Mouse (Mus musculus) CH12.LX (cell line): ENCODE results near the gene 4930402H24Rik.
A peak's percentile ranks its signal among the peaks of the same experiment; 100 is the strongest.

Experiments
- CTCF ChIP-seq, 2 experiments: IDR thresholded peaks in 1 of 2; conservative IDR thresholded peaks in 1 of 2; 2 replicates each; pipeline ENCODE4 v1.5.1; 2011 to 2012; ENCODE audit warnings: low read depth in 2 of 2, low read length in 2 of 2, improper control_type of control experiment in 1 of 2, inconsistent platforms in 1 of 2, mild to moderate bottlenecking in 1 of 2, moderate library complexity in 1 of 2
- GABPA ChIP-seq: IDR thresholded peaks from 2 replicates; pipeline ENCODE4 v1.6.1; 2012; ENCODE audit warnings: low read depth, low read length, improper control_type of control experiment, inconsistent platforms; ENCODE audit not compliant: insufficient replicate concordance
- MAX ChIP-seq: IDR thresholded peaks from 2 replicates; pipeline ENCODE4 v1.6.1; 2011; ENCODE audit warnings: low read length, improper control_type of control experiment
- POLR2A ChIP-seq: IDR thresholded peaks from 2 replicates; pipeline ENCODE4 v1.6.1; 2011; ENCODE audit warnings: low read depth, mild to moderate bottlenecking, improper control_type of control experiment, low read length
- POLR2AphosphoS2 ChIP-seq: IDR thresholded peaks from 2 replicates; pipeline ENCODE4 v1.6.1; 2011; ENCODE audit warnings: low read depth, low read length, improper control_type of control experiment
- SMC3 ChIP-seq: IDR thresholded peaks from 2 replicates; pipeline ENCODE4 v1.6.1; 2011; ENCODE audit warnings: low read depth, low read length, improper control_type of control experiment

DNA sequence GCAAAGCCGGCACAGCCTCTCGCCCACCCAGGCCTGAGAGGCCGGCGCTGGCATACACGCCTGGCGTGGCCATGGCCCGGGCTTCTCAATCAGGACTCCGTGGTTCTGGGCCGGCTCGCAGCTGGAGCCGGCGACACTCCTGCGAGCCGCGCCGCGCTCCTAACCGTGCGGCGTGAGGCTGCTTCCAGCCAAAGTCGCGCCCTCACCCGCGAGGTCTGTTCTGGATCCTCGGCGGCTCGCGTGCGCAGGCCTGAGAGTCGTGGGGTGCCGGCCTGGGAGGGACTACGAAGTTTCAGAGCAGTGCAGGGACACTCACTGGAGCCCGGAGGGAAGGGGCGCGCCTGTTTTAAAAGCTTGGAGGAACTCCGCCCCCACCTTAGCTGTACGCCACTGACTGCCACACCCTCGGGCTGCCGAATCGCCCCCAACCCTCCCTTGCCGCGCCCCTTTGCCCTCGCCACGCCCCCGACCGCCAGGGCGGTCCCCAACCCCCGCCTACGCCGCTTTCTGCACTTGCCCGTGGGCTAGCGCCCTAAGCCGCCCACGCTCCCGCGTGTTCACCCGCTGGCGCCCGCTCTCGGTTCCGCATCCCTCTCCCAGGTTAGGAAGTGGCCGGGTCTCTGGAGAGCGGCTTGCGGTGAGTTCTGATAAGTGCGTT, 208.9 kb downstream of the 4930402H24Rik start, which contains the start of gene Slc4a11:
- no peak for TF ChIP-seq GABPA
- TF ChIP-seq POLR2A = peak; percentile 38; the same call in 1 of the 2 replicates
- TF ChIP-seq CTCF (conservative IDR thresholded peaks at IDR 0.05 in 1 of 2, IDR thresholded peaks at IDR 0.05 in 1 of 2; ENCODE audit: low read depth in 2 of 2, low read length in 2 of 2) = no peak
- no peak for TF ChIP-seq MAX
- TF ChIP-seq SMC3 = no peak
- TF ChIP-seq POLR2AphosphoS2 = no peak
